Mouse (Mus musculus) cerebellum, adult 2 months (tissue): Measurements from ENCODE around the gene Trim7.

Experiments used
- CTCF ChIP-seq: fragments of 200-500 bp; IDR thresholded peaks from 2 replicates; pipeline ENCODE4 v1.5.1; 2011; ENCODE audit warnings: low read depth, mild to moderate bottlenecking, control low read depth, low read length, moderate library complexity, borderline replicate concordance; ENCODE audit not compliant: insufficient read depth
- POLR2A ChIP-seq: fragments of 200-500 bp; IDR thresholded peaks from 2 replicates; pipeline ENCODE4 v1.6.1; 2011; ENCODE audit warnings: low read length, control low read depth, borderline replicate concordance; ENCODE audit not compliant: insufficient read depth

- TF ChIP-seq POLR2A (no peak), CTCF (peak; percentile 60)
These were observed 33.1 kb downstream of the Trim7 start for GRCm38 (mm10) chr11:48859014-48859413.
